Mouse (Mus musculus) heart, embryonic 16.5 days (tissue): ENCODE results near the gene Zfp324. TPM values are rescaled to one million over a fixed set of nuclear protein-coding genes. Genes with fewer than 3 reads are reported as not detected.

Experiments used
- ATAC-seq: fragments of 200-750 bp; cut with Nextera tagmentation; replicated peaks from 2 replicates; pipeline ENCODE4 v1.8.0; 2017; ENCODE audit warnings: moderate number of reproducible peaks; ENCODE audit not compliant: insufficient read depth, low FRiP score; ENCODE audit errors: extremely low read depth
- H3K27ac ChIP-seq: fragments of 300-500 bp; sonication (generic); 2 replicates; pipeline ENCODE4 v1.5.1; 2014; ENCODE audit warnings: mild to moderate bottlenecking, low read length, control low read depth, moderate library complexity
- H3K27me3 ChIP-seq: fragments of 300-500 bp; sonication (generic); 2 replicates; pipeline ENCODE4 v1.6.1; 2014; ENCODE audit warnings: low read length, mixed read lengths; ENCODE audit not compliant: control insufficient read depth, insufficient read depth
- H3K36me3 ChIP-seq: fragments of 300-500 bp; sonication (generic); 2 replicates; pipeline ENCODE4 v1.6.1; 2014; ENCODE audit not compliant: control insufficient read depth, insufficient read depth
- H3K4me1 ChIP-seq: fragments of 300-500 bp; sonication (generic); 2 replicates; pipeline ENCODE4 v1.6.1; 2014; ENCODE audit warnings: low read length, mixed read lengths; ENCODE audit not compliant: control insufficient read depth, insufficient read depth
- H3K4me2 ChIP-seq: fragments of 300-500 bp; sonication (generic); 2 replicates; pipeline ENCODE4 v1.6.1; 2014; ENCODE audit warnings: low read depth, mild to moderate bottlenecking, control low read depth, low read length
- H3K4me3 ChIP-seq: fragments of 300-500 bp; sonication (generic); 2 replicates; pipeline ENCODE4 v1.5.1; 2014; ENCODE audit warnings: mild to moderate bottlenecking, control low read depth, low read length
- H3K9ac ChIP-seq: fragments of 300-500 bp; sonication (generic); 2 replicates; pipeline ENCODE4 v1.6.1; 2014; ENCODE audit warnings: low read length, control low read depth
- H3K9me3 ChIP-seq: fragments of 300-500 bp; sonication (generic); replicated peaks from 2 replicates; pipeline ENCODE4 v1.6.1; 2016; ENCODE audit warnings: low read length; ENCODE audit not compliant: control insufficient read depth
- WGBS: fragments of 180-500 bp; shearing (Covaris S2); extraction: QIAGEN DNeasy Blood & Tissue Kit; methylation state at CpG from one replicate; pipeline ENCODE4 v1.1.7; 2014; 5-methylcytosine and 5-hydroxymethylcytosine counted together
- polyA plus RNA-seq: library from polyadenylated mRNA; unstranded; fragments of >200 nt; fragmentation: Nextera tagmentation; extraction: Ambion mirVana; gene quantifications from 2 replicates; pipeline ENCODE4 v1.2.1, GENCODE M21; 2015

The Zfp324 gene
- polyA plus RNA-seq, 1 experiment from 2014 or later: 6.5 TPM

DNA sequence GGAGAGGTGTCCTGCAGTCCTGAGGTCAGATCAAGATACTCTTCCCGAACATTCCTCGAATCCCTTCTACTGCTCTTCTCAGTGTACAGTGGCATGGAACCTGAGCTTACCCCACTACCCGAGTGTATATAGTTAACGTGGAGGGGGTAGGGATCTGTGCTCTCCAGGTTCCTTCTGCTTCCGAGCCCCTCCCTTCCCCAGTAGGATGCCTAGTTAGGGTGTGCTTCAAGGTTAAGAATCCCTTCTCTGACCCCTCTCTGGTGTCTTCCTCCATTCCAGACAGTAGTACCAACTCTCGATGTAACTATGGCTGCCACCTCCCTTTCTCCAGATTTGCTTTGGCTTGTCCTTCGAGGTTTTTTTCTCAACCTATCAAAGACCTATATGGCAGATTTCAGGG, 14.7 kb downstream of the Zfp324 start:
- 80% methylated on average over 7 of the region's 7 CpGs for WGBS

DNA sequence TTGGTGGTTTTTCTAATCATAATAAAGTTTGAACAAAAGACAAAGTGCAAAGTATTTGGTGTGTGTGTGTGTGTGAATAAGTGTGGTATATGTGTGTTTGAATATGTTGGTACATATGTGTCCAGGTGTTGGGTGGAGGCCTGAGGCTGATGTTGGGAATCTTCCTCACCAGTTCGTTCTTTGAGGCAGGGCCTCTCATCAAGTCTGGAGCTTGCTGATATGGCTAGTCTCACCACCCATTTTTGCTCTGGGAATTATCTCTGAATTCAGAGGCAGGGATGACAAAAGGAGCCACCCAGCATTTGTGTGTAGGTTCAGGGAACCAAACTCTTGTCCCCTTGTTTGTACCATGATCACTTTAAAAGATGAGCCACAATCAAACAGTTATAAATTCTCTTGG, 20.1 kb downstream of the Zfp324 start:
- Histone ChIP-seq H3K9ac (no peak overlapping the region), H3K4me1 (no peaks in the 10 kb centered on the region), H3K4me3 (no peak overlapping the region), H3K27ac (no peak overlapping the region), H3K36me3 (no peaks in the 10 kb centered on the region), H3K9me3 (no peaks in the 10 kb centered on the region), H3K27me3 (no peaks in the 10 kb centered on the region), H3K4me2 (no peak overlapping the region)
- no peak for ATAC-seq
- 61% methylated on average over 1 of the region's 1 CpGs for WGBS

More for the DNA sequence above, 14.7 kb downstream of the Zfp324 start:
- no peak for ATAC-seq
- Histone ChIP-seq H3K27ac (no peak overlapping the region), H3K4me3 (no peak overlapping the region), H3K4me1 (peaks cover 6% of the 10 kb centered on the region), H3K27me3 (no peaks in the 10 kb centered on the region), H3K36me3 (no peaks in the 10 kb centered on the region), H3K4me2 (no peak overlapping the region), H3K9ac (no peak overlapping the region), H3K9me3 (no peaks in the 10 kb centered on the region)

GRCm38 (mm10) chr7:12986906-12987305, 21.3 kb downstream of the Zfp324 start:
- H3K36me3 ChIP-seq: no peaks in the 10 kb centered on the region
- ATAC-seq: no peak
- WGBS: 77% methylated on average over 8 of the region's 8 CpGs
- no peaks in the 10 kb centered on the region for H3K27me3 ChIP-seq
- H3K4me1 ChIP-seq: no peaks in the 10 kb centered on the region
- H3K27ac ChIP-seq: no peak overlapping the region
- no peaks in the 10 kb centered on the region for H3K9me3 ChIP-seq
- no peak overlapping the region for H3K9ac ChIP-seq
- H3K4me3 ChIP-seq: no peak overlapping the region
- no peak overlapping the region for H3K4me2 ChIP-seq

- no peak overlapping the region for H3K4me3 ChIP-seq
- H3K4me2 ChIP-seq: no peak overlapping the region
- 71% methylated on average over 8 of the region's 8 CpGs for WGBS
- H3K4me1 ChIP-seq: no peaks in the 10 kb centered on the region
- H3K27ac ChIP-seq: no peak overlapping the region
- no peak overlapping the region for H3K9ac ChIP-seq
- H3K36me3 ChIP-seq: no peaks in the 10 kb centered on the region
- H3K27me3 ChIP-seq: no peaks in the 10 kb centered on the region
- ATAC-seq: no peak
- H3K9me3 ChIP-seq: no peaks in the 10 kb centered on the region
These were observed 22.0 kb downstream of the Zfp324 start for GRCm38 (mm10) chr7:12987409-12988189.

DNA sequence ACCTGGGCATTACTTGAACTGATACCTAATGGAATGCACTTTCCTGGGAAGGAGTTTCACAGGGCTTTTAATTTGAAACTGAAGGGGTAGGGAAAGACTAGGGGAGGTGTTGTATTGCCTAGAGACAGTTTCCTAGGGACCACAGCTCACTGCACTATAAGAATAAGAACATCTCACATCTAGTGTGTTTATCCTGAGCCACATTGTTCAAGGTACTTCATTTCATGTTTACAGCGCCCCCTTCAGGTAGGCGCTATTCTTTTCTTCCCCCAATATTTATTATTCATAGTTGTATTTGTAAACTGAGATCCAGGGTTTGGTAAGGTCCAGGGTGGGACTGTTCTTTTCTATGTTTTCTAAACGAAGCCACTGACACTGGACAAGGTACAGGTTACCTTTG, 26.6 kb downstream of the Zfp324 start:
- Histone ChIP-seq H3K27ac (no peak overlapping the region), H3K27me3 (no peaks in the 10 kb centered on the region), H3K4me2 (no peak overlapping the region), H3K4me3 (no peak overlapping the region), H3K9ac (no peak overlapping the region), H3K4me1 (no peaks in the 10 kb centered on the region), H3K36me3 (no peaks in the 10 kb centered on the region), H3K9me3 (no peaks in the 10 kb centered on the region)
- 3% methylated on average over 3 of the region's 3 CpGs for WGBS
- no peak for ATAC-seq

GRCm38 (mm10) chr7:12993148-12993547, 27.5 kb downstream of the Zfp324 start:
- H3K27ac ChIP-seq: no peak overlapping the region
- H3K27me3 ChIP-seq: no peaks in the 10 kb centered on the region
- no peaks in the 10 kb centered on the region for H3K36me3 ChIP-seq
- no peaks in the 10 kb centered on the region for H3K9me3 ChIP-seq
- WGBS: 80% methylated on average over 10 of the region's 10 CpGs
- no peak for ATAC-seq
- no peak overlapping the region for H3K9ac ChIP-seq
- no peaks in the 10 kb centered on the region for H3K4me1 ChIP-seq
- no peak overlapping the region for H3K4me3 ChIP-seq
- no peak overlapping the region for H3K4me2 ChIP-seq

DNA sequence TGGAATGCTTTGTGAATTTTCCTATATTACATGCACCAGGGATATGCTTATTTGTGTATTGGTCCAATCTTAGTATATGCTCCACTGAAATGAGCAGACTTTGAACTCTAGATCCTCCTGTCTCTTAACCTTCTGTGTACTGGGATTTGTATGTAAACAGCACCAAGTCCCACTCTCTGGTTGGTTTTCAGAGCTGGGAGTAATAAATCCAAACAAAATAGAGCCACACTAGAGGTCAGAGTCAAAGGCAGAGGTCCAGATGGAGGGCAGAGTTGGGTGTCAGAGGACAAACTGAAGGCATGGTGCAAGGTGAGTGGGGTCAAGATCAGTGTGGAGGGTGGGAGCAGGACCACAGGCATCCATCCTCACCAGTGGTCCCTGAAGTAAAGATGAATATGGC, 30.2 kb downstream of the Zfp324 start:
- Histone ChIP-seq H3K4me1 (no peaks in the 10 kb centered on the region), H3K27ac (no peak overlapping the region), H3K36me3 (no peaks in the 10 kb centered on the region), H3K9ac (no peak overlapping the region), H3K27me3 (no peaks in the 10 kb centered on the region), H3K4me3 (no peak overlapping the region), H3K9me3 (no peaks in the 10 kb centered on the region), H3K4me2 (no peak overlapping the region)
- ATAC-seq: no peak

DNA sequence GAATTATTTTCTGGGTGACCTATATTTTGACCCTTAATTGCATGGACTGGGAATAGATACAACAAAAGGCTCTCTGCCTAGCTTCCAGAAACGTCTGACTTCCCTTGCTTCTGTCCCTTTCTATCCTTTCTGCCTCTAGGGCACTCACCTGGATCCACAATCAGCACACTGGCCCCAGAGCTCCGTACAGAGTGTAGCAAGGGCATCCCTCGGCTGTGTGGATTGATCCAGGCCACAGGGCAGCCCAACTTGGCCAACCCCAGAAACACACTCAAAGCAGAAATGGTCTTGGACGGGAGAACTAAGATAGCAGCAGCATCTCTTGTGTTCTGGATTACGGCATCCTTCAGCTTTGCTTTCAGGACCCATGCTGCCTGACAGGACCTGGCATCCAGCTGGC, 31.6 kb downstream of the Zfp324 start:
- Histone ChIP-seq H3K36me3 (no peaks in the 10 kb centered on the region), H3K27me3 (no peaks in the 10 kb centered on the region), H3K4me3 (no peak overlapping the region), H3K9me3 (no peaks in the 10 kb centered on the region), H3K4me2 (no peak overlapping the region), H3K9ac (no peak overlapping the region), H3K4me1 (no peaks in the 10 kb centered on the region), H3K27ac (no peak overlapping the region)
- no peak for ATAC-seq
- 55% methylated on average over 5 of the region's 5 CpGs for whole genome bisulfite sequencing

DNA sequence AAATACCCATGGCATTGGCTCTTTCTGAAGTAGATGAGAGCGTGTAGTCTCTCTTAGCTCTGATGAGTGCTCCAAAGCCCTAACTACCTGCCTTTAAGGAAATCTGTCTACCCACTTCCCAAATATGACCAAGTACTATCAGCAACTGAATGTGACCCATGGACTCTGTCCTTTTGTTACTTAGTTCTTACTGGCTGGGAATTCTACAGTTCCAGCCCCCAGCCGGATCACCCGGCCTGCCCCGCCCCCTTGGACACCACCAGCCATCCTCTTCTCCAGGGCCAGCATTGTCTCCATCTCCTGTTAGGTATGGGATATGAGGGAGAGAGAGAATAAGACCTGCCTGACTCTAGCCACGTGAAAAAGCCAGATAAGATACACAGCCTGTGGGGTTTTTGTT, 32.4 kb downstream of the Zfp324 start, which contains the start of gene Slc27a5:
Gene Slc27a5, minus strand, starts transcription at position 140 of the 400 bp plus-strand sequence.
- no peak for ATAC-seq
- Histone ChIP-seq H3K4me1 (no peaks in the 10 kb centered on the region), H3K9ac (no peak within 1 kb of the TSS), H3K36me3 (no peaks in the 10 kb centered on the region), H3K4me3 (no peak within 1 kb of the TSS), H3K9me3 (no peaks in the 10 kb centered on the region), H3K4me2 (no peak within 1 kb of the TSS), H3K27me3 (no peaks in the 10 kb centered on the region), H3K27ac (no peak within 1 kb of the TSS)
- WGBS: 73% methylated on average over 5 of the region's 5 CpGs
